In the genomic region with DNA sequence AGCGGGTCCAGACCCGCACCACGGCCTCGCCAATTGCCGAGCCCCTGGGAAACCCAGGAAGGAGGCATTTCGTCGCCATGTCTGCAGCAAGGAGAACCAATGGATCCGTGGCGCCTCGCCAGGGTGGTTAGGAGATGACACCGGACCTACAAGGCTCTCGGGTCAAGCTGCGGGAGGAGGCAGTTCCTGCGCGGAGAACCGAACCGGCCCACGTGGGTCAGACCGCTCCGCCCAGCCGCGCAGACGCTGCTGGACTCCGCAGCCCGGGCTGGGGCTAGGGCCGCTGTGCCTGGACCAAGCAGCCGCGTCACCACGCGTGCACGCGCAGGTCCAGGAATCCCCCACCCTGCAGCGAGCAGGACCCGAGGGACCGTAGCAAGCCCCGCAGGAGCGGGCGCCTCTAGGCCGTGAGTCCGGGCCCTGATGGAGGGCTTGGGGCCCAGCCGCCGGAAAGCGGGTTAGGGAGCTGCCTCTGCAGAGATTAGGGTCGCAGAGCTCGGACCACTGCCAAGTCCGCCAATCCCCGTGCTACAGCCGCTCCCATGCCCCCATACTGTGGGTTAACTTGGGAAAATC, we compare ENCODE assay signal across 8 mouse cellular contexts. TPM values are rescaled to one million over a fixed set of nuclear protein-coding genes. Genes with fewer than 3 reads are reported as not detected.
DNase-seq lines count a peak whose midpoint lies in the region; ATAC-seq lines count a peak whose summit lies in the region.

5730409E04Rik (plus strand) TSS at position 213 of the 576 bp plus-strand sequence.

- ATAC-seq in inflammation-experienced regulatory T-cells, adult 6 months, result peak; percentile 38
- ATAC-seq in megakaryocyte, adult 5-6 weeks (ENCODE audit: poor library complexity, severe bottlenecking), result peak; percentile 94

- peak; percentile 92 to 96 for DNase-seq in adrenal gland, adult (ENCODE audit: inconsistent age in 2 of 2, low spot score in 1 of 2)
- DNase-seq in embryo, embryonic 10 days (ENCODE audit: low spot score), result peak; percentile 67
- peak; percentile 84 for DNase-seq in gastrocnemius, postnatal 25 days
- peak; percentile 72 to 87 for DNase-seq in left cerebral cortex, adult 9 months (ENCODE audit: low spot score in 2 of 2)
- peak; percentile 89 for DNase-seq in right cerebral cortex, adult 18-20 months
- DNase-seq in urinary bladder, postnatal 4 days (ENCODE audit: low spot score in 2 of 2), result peak; percentile 80 to 84

RNA-seq across cellular contexts. Expression of gene 5730409E04Rik, which starts in this region (rescaled TPM):
- total RNA-seq in gastrocnemius, postnatal 25 days (2021), result 10 to 100 TPM; 14.3 to 17.8 TPM
- under 1 TPM; 0.51 to 0.66 (median 0.58) TPM for polyA plus RNA-seq in inflammation-experienced regulatory T-cells, adult 6 months (2017; shearing (Covaris generic))
- 0.34 and 0.91 TPM in 2 replicates for total RNA-seq in megakaryocyte, adult 5-6 weeks (2015)
- 1.2 and 1.6 TPM in 2 replicates for total RNA-seq in megakaryocyte, adult 5-6 weeks (2017)

Comparison
In these comparisons a context has a peak if more than half of its experiments do, and no peak if none do; other contexts are left out.
1. Peak in every context shown above with its lines: DNase-seq and ATAC-seq.
2. RNA of gene 5730409E04Rik (total RNA-seq): 14.3 to 17.8 TPM in gastrocnemius, postnatal 25 days; 0.34 to 1.6 TPM in megakaryocyte, adult 5-6 weeks; every median in the first group is over 4 times any median in the second.
3. Peak in ATAC-seq in inflammation-experienced regulatory T-cells, adult 6 months; RNA of the gene not detected or under 1 TPM.